Mouse (Mus musculus): ENCODE measurements around the gene Adipor2.

Adipor2 gene

DNA sequence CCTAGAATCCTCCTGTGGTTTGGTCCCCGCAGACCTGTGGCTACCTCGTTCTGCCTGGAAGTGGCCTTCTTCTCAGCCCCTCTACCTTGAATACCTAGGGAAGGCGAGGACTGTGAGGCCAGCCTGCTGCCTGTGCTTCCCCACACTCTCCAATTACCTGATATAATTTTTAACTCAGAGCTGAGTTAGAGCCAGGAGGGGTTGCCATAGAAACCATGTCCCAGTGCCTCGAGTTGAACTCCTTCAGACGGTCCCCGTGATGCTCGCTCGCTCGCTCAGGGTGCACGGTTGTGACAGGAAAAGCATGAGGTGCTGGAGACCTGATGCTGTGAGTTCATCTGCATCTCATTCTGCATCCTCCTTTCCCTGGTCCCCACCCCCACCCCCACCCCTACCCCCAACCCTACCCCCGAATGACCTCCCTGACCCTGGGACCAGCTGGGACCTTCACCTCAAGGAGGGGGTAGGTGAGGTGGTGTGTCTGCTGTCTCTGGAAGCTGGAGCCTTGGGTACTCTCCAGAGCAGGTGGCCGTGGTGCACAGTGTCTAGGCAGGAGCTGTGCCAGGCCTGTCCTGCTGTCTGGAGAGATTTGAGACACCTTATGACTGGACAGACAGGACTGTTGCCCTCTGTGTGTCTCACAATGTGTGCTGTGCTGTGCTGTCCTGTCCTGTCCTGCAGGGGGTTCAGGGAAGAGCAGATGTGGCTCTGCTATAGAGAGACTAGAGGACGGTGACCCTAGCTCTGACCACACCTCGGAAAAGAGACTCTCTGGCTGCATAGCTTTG is 103.7 kb downstream of the Adipor2 start:
- DNase-seq (ENCODE audit: low read depth, low spot score): no peak

DNA sequence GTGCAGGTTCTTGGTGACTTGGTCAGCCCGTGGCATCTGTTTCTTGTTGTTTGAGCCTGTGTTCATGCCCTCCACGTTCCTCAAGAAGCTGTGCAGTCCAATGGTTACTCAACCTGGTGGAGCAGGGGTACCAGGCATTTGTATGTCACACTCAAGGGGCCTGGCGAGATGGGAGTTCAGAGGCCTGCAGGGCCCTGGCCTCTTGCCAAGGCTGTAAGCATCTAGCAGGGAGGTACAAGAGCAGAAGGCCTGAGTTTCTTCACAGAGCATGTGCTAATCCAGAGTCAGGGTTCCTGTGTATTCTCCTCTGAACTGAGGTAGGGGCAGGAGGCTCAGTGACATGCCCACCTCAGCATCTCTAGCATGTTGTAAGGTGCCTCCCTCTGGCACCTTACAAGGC is 104.4 kb downstream of the Adipor2 start:
- no peak for DNase-seq (ENCODE audit: low read depth, low spot score)

DNA sequence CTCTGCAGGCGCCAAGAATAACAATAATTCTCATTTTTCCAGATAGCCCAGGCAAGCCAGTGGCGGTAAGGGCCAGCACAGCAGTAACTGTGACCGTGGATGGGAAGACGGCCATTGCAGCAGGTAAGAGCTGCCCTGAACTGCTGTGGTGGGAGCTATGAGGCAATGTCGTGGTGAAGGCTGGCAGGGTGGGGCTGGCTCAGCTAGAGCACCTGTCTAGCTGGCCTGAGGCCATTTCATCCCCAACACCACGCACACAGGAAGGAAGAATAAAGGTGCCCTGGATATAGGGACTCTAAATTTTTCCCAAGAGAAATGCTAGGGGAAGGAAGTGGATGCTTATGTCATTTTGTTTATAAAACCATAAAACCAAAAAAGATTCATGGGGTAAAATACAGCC is 105.1 kb downstream of the Adipor2 start:
- no peak for DNase-seq (ENCODE audit: low read depth, low spot score)

DNA sequence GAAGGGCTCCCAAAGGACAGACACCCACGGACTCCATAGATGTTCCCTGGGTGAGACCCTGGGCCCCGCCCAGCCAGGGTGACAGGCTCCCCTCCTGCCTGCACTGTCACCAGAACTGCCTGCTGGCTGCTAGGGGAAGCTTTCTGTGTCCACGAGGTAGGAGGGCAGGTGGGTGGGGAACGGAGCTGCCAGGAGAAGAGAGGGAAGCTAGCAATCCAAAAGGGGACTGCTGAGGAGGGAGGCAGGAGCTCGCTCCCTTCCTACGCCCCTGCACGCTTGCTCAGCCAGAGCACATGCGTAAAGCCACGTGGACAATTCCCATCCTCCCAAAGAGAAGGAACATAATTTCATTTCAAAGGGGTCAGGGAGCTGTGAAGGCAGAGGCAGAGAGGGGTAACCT is 107.3 kb downstream of the Adipor2 start:
- no peak for DNase-seq (ENCODE audit: low read depth, low spot score)

DNA sequence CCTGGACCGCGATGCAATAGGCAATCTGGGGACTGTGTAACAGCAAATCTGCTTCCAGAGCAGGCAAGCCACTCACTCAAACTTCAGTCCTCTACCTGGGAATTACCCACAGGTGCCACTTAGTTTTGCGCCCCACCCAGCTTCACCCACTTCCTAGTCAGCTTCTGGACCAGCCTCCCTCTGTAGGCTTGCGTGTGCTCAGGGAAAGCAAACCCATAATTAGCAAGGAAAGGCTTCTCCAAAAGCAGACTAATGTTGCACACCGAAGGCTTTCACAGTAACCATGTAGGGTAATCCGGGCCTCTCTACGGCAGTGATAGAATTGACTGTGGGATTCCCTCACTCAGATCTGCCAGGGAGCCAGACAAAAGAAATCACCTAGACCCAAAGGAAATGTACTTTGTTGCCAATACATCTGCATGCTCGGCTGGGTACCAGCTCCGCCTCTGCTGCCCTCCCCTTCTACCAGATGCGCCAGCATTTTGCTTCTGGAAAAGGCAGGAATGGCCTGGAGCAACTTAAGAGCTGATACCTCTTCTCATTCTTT is 109.6 kb downstream of the Adipor2 start:
- DNase-seq (ENCODE audit: low read depth, low spot score): no peak

DNA sequence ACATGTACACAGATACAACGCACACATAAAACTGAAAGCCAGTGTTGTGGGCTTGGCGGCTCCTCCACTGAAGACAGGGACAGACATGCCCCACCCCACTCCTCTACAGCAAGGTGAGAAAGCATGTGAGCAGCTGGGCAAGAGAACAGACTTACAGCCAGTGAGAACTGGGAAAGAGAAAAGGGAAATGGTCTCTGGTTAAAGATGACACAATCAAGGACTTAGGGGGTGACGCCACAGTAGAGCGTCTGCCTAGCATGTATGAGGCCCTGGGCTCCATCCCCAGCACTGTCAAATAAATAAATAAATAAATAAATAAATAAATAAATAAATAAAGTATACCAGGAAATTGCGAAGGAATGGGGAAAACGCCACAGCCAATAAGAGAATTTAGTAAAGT is 114.2 kb downstream of the Adipor2 start:
- no peak for DNase-seq (ENCODE audit: low read depth, low spot score)
